Mouse (Mus musculus) erythroblast, embryonic 14.5 days (primary cell): ENCODE measurements around the gene Mydgf. TPM values are rescaled to one million over a fixed set of nuclear protein-coding genes. Genes with fewer than 3 reads are reported as not detected.

Experiments used
- H3K27me3 ChIP-seq: 2 replicates; pipeline ENCODE4 v1.6.1; 2012; ENCODE audit warnings: inconsistent platforms; ENCODE audit not compliant: control insufficient read depth
- H3K36me3 ChIP-seq: 2 replicates; pipeline ENCODE4 v1.6.1; 2012; ENCODE audit warnings: mild to moderate bottlenecking, inconsistent platforms; ENCODE audit not compliant: control insufficient read depth
- H3K4me1 ChIP-seq: 2 replicates; pipeline ENCODE4 v1.6.1; 2012; ENCODE audit warnings: inconsistent platforms; ENCODE audit not compliant: control insufficient read depth
- H3K4me3 ChIP-seq: replicated peaks from 2 replicates; pipeline ENCODE3; 2012; ENCODE audit warnings: moderate library complexity, mild to moderate bottlenecking, inconsistent platforms
- H3K9me3 ChIP-seq: 2 replicates; pipeline ENCODE4 v1.6.1; 2012; ENCODE audit warnings: low read length, inconsistent platforms, mixed read lengths; ENCODE audit not compliant: control insufficient read depth
- GATA1 ChIP-seq: IDR thresholded peaks from 2 replicates; pipeline ENCODE4 v1.6.1; 2012; ENCODE audit warnings: low read length, inconsistent platforms, mixed read lengths
- TAL1 ChIP-seq: IDR thresholded peaks from 3 replicates; pipeline ENCODE4 v1.6.1; 2012; ENCODE audit warnings: low read length, inconsistent platforms, mixed read lengths
- polyA plus RNA-seq: library from polyadenylated mRNA; stranded (reverse); fragments of >175 nt; gene quantifications from 2 replicates; pipeline ENCODE4 v1.2.3, GENCODE M21; 2012

Gene Mydgf
- polyA plus RNA-seq, 1 experiment: 1.8 TPM

GRCm38 (mm10) chr17:56128246-56128645 lies 55.5 kb downstream of the Mydgf start:
- Histone ChIP-seq H3K9me3 (peaks cover 6% of the 10 kb centered on the region; the same call in 1 of the 2 replicates), H3K27me3 (peaks cover 16% of the 10 kb centered on the region), H3K4me1 (peaks cover 10% of the 10 kb centered on the region), H3K4me3 (no peak overlapping the region), H3K36me3 (no peaks in the 10 kb centered on the region; the same call in 1 of the 2 replicates)
- no peak for TF ChIP-seq GATA1
- TF ChIP-seq TAL1: no peak

GRCm38 (mm10) chr17:56126175-56126574 lies 57.5 kb downstream of the Mydgf start:
- no peak for TF ChIP-seq TAL1
- no peak for TF ChIP-seq GATA1
- Histone ChIP-seq H3K36me3 (no peaks in the 10 kb centered on the region; the same call in 1 of the 2 replicates), H3K9me3 (peaks cover 19% of the 10 kb centered on the region), H3K4me3 (no peak overlapping the region), H3K27me3 (peaks cover 36% of the 10 kb centered on the region), H3K4me1 (peaks cover 4% of the 10 kb centered on the region)

Other genes starting within 250 kb of the Mydgf start
- gene Zfp119b, start 234.4 kb downstream of the Mydgf start, polyA plus RNA-seq: not detected in 2 replicates
- gene Ebi3, start 231.3 kb downstream of the Mydgf start, polyA plus RNA-seq: 0.34 and 0.37 TPM in 2 replicates
- gene Yju2, start 224.8 kb downstream of the Mydgf start, polyA plus RNA-seq: 1.6 and 1.7 TPM in 2 replicates
- not detected in 2 replicates for gene Shd, start 213.5 kb downstream of the Mydgf start, polyA plus RNA-seq
- not detected in 2 replicates for gene Fsd1, start 197.4 kb downstream of the Mydgf start, polyA plus RNA-seq
- 0.04 TPM in 1 of 2 replicates, not detected in the other for gene Stap2, start 178.3 kb downstream of the Mydgf start, polyA plus RNA-seq
- gene Mpnd, start 178.2 kb downstream of the Mydgf start, polyA plus RNA-seq: 0.76 and 1.1 TPM in 2 replicates
- 5.9 TPM in 2 replicates for gene Sh3gl1, start 147.3 kb downstream of the Mydgf start, polyA plus RNA-seq
- gene Chaf1a, start 143.5 kb downstream of the Mydgf start, polyA plus RNA-seq: 10.0 and 11.6 TPM in 2 replicates
- 3.4 and 4.0 TPM in 2 replicates for gene Ubxn6, start 108.9 kb downstream of the Mydgf start, polyA plus RNA-seq
- 35.9 and 38.5 TPM in 2 replicates for gene Hdgfl2, start 104.3 kb downstream of the Mydgf start, polyA plus RNA-seq
- gene Plin4, start 74.1 kb downstream of the Mydgf start, polyA plus RNA-seq: not detected in 2 replicates
- gene Plin5, start 66.3 kb downstream of the Mydgf start, polyA plus RNA-seq: not detected in 2 replicates
- 0.03 TPM in 1 of 2 replicates, not detected in the other for gene Lrg1, start 61.9 kb downstream of the Mydgf start, polyA plus RNA-seq
- gene Sema6b, start 43.6 kb downstream of the Mydgf start, polyA plus RNA-seq: 0.05 and 0.06 TPM in 2 replicates
- 0.07 and 0.10 TPM in 2 replicates for gene Tnfaip8l1, start 21.4 kb downstream of the Mydgf start, polyA plus RNA-seq
- 5.6 and 6.1 TPM in 2 replicates for gene Dpp9, start 35.0 kb upstream of the Mydgf start, polyA plus RNA-seq
- 0.64 and 0.80 TPM in 2 replicates for gene Fem1a, start 72.9 kb upstream of the Mydgf start, polyA plus RNA-seq
- gene Ticam1, start 92.9 kb upstream of the Mydgf start, polyA plus RNA-seq: 0.90 and 0.96 TPM in 2 replicates
- gene Plin3, start 109.0 kb upstream of the Mydgf start, polyA plus RNA-seq: 0.86 and 1.3 TPM in 2 replicates
- not detected in 2 replicates for gene Arrdc5, start 116.4 kb upstream of the Mydgf start, polyA plus RNA-seq
- gene Uhrf1, start 119.4 kb upstream of the Mydgf start, polyA plus RNA-seq: 30.4 and 30.5 TPM in 2 replicates
- gene Kdm4b, start 142.1 kb upstream of the Mydgf start, polyA plus RNA-seq: 1.1 and 2.2 TPM in 2 replicates